Mouse (Mus musculus): Measurements from ENCODE around the gene Rhbdd1.

The Rhbdd1 gene

DNA sequence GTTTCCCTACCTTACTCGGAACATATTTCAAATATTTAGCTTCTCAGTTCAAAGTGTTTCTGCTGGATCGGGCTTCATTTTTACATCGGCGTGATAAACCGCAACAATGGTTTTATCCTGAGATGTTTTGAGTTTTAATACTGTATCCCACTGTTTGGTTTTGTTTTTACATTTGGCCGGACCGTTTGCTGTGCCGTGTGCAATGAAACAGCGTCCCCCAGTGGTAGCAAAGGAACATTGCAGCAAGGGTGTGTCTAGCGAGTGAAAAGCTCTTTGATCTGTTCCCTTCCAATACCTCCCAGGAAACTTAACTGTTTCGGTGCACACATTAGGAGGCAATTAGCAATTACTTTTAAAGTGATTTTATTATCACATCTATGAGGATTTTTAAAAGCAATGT is 160.0 kb downstream of the Rhbdd1 start:
- peak; percentile 9 to 62 for DNase-seq (ENCODE audit: inconsistent age in 2 of 2, low spot score in 1 of 2)

DNA sequence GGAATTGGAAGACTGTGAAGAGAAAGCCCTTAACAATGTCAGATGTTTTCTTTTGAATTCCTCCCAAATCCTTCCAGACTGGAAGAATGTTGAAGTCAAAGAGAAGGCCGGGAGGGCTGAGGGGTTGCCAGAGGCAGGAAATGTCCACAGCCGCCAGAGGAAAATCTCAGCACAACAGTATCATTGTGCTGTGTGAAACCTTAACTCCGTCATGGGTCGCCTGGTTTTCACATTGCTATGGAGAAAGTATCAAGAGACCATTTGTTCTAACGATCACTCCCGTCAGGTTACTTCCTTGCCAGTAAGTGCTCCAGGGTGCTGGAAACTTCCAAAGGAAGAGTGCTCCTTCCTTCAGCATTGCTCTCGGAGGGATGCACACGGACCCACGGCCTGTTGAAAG is 160.5 kb downstream of the Rhbdd1 start:
- no peak for DNase-seq (ENCODE audit: inconsistent age in 2 of 2, low spot score in 1 of 2)

DNA sequence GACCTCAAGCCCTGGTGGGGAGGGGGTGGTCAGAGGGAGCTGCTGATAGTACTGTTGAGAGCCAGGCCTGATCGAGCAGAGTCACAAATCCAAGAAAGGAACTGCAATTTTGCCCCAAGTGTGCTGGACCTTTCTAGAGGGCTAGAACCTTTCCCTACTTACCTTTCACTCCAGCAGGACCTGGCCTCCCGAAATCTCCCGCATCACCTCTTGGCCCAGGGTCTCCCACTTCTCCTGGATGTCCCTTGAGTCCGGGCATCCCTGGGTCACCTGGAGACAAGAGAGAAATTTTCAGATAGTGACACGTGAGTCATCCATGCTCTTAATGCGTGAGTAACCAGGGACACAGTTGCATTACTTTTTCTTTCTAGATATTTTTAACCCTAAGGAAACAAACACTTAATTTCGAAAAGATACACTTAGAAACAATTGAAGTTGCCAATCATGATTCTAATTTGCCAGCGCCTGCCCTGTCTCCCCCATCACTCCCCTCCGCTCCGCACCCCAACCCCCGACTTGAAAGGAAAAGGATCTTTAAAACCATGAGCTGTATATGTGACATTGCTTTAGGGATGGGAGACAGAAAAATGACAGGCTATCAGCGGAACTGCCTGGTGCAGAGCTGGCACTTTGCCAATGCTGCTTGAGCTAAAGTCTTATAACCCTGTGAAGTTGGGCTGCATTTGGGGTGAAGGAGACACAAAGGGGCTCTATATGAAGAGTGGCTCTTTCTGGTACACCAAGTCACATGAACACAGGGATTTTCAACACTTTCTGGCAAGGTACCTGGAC is 163.6 kb downstream of the Rhbdd1 start:
- DNase-seq (ENCODE audit: inconsistent age in 2 of 2, low spot score in 1 of 2), result no peak

DNA sequence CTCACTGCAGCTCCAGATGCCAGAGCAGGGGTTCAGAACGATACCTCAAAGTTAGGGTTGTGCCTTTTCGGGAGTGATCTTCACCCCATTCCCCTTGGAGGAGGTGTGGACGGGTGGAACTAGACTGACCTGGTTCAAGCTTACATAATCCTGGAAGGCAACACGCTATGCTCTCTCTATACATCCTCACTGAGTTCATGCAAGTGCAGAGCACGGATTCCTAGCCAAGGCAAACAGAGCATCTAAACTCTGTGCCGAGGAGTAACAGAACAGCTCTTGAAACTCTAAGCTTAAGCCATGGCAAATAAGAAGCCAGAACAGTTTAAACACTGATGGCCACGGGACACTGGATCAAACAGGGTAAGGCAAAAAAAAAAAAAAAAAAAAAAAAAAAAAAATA is 166.1 kb downstream of the Rhbdd1 start:
- no peak for DNase-seq (ENCODE audit: inconsistent age in 2 of 2, low spot score in 1 of 2)

DNA sequence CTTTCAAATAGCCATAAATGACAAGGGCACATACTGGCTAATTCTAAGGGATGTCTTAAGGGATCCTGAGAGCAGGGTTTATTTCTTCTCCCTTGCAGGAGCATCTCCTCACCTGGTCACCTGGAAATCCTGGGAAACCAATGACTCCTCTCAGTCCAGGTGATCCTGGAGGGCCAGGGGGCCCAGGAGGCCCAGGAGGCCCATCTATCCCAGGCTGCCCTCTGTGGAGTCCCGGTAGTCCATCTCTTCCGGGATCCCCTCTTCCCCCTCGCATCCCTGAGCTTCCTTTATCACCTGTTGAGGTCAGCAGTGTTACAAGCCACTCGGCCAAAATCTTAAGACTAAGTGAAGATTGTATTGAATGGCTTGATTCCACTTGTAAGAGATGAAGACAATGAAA is 170.1 kb downstream of the Rhbdd1 start:
- no peak for DNase-seq (ENCODE audit: inconsistent age in 2 of 2, low spot score in 1 of 2)

DNA sequence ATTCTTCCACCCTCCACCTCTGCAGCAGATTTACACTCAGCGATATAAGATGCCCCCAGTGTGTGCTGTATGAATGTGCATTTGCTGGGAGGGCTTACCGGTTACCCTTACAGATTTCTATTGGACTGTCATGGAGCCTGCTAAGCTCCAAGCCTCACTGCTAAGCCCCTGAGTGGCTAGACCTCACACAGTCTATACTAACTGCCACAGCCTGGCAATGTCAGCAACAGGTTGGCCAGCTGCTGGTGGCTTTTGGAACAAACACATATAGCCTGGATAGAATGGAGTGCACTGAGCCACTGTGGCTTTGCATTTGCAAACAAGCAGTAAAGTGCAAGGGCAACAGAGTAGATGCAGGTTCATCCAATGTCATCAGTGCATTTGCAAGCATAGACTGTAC is 175.7 kb downstream of the Rhbdd1 start:
- DNase-seq (ENCODE audit: inconsistent age in 2 of 2, low spot score in 1 of 2), result no peak
